Mouse (Mus musculus): ENCODE results near the gene Acot1.
A peak's percentile ranks its signal among the peaks of the same experiment; 100 is the strongest.

Gene Acot1

GRCm38 (mm10) chr12:84009171-84009965 is at the start of gene Acot1:
Gene Acot1 (plus strand): TSS chr12:84009490.
- peak; percentile 77 for DNase-seq (ENCODE audit: low spot score)

- no peak for DNase-seq (ENCODE audit: low spot score)
Observed at GRCm38 (mm10) chr12:83965235-83965634, 44.1 kb upstream of the Acot1 start.

GRCm38 (mm10) chr12:83972117-83972516 is 37.2 kb upstream of the Acot1 start:
- DNase-seq (ENCODE audit: low spot score), result no peak

GRCm38 (mm10) chr12:83978862-83979261 is 30.4 kb upstream of the Acot1 start:
- no peak for DNase-seq (ENCODE audit: low spot score)

- no peak for DNase-seq (ENCODE audit: low spot score)
Observed at GRCm38 (mm10) chr12:83981615-83982014, 27.7 kb upstream of the Acot1 start.

GRCm38 (mm10) chr12:83984752-83985151 is 24.5 kb upstream of the Acot1 start, which contains the start of gene Heatr4:
Gene Heatr4 (minus strand): TSS chr12:83984852.
- DNase-seq (ENCODE audit: low spot score), result no peak

GRCm38 (mm10) chr12:83987242-83987582 is 22.1 kb upstream of the Acot1 start:
- no peak for DNase-seq (ENCODE audit: low spot score)

- DNase-seq (ENCODE audit: low spot score), result peak; percentile 72
Observed at GRCm38 (mm10) chr12:83987583-83988441, 21.5 kb upstream of the Acot1 start, which contains the start of gene Acot2. Gene Acot2 (plus strand): TSS chr12:83987861.

- DNase-seq (ENCODE audit: low spot score), result no peak
Observed at GRCm38 (mm10) chr12:83988483-83988882, 20.8 kb upstream of the Acot1 start.

GRCm38 (mm10) chr12:83989378-83989777 is 19.9 kb upstream of the Acot1 start:
- no peak for DNase-seq (ENCODE audit: low spot score)

GRCm38 (mm10) chr12:83997221-83997620 is 12.1 kb upstream of the Acot1 start:
- DNase-seq (ENCODE audit: low spot score), result no peak

GRCm38 (mm10) chr12:83998341-83999107 is 10.8 kb upstream of the Acot1 start:
- DNase-seq (ENCODE audit: low spot score), result peak; percentile 59

- DNase-seq (ENCODE audit: low spot score), result peak; percentile 47
Observed at GRCm38 (mm10) chr12:83999237-83999636, 10.1 kb upstream of the Acot1 start.

GRCm38 (mm10) chr12:84000418-84000817 is 8.9 kb upstream of the Acot1 start:
- no peak for DNase-seq (ENCODE audit: low spot score)

GRCm38 (mm10) chr12:84003866-84004265 is 5.4 kb upstream of the Acot1 start:
- no peak for DNase-seq (ENCODE audit: low spot score)

GRCm38 (mm10) chr12:84008251-84008650 is 1.0 kb upstream of the Acot1 start:
- no peak for DNase-seq (ENCODE audit: low spot score)

- DNase-seq (ENCODE audit: low spot score), result no peak
Observed at GRCm38 (mm10) chr12:84008729-84009128, 561 bp upstream of the Acot1 start.

GRCm38 (mm10) chr12:84010201-84010600 is 911 bp downstream of the Acot1 start:
- no peak for DNase-seq (ENCODE audit: low spot score)

GRCm38 (mm10) chr12:84011251-84012040 is 2.2 kb downstream of the Acot1 start:
- peak; percentile 77 for DNase-seq (ENCODE audit: low spot score)

- DNase-seq (ENCODE audit: low spot score), result no peak
Observed at GRCm38 (mm10) chr12:84013130-84013529, 3.8 kb downstream of the Acot1 start.

- DNase-seq (ENCODE audit: low spot score), result no peak
Observed at GRCm38 (mm10) chr12:84013701-84014100, 4.4 kb downstream of the Acot1 start.

Data from testis, postnatal 14 days (tissue).